Mouse (Mus musculus) midbrain, postnatal 0 days (tissue): ENCODE data around the gene Sik1. TPM values are rescaled to one million over a fixed set of nuclear protein-coding genes. Genes with fewer than 3 reads are reported as not detected.

Experiments used
- ATAC-seq: fragments of 200-750 bp; cut with Nextera tagmentation; 2 replicates; pipeline ENCODE4 v1.8.0; 2017; ENCODE audit warnings: moderate number of reproducible peaks, mild to moderate bottlenecking, moderate TSS enrichment, moderate library complexity; ENCODE audit not compliant: low FRiP score
- DNase-seq: peaks from one replicate; pipeline ENCODE4 v3.0.0-alpha.2; 2015; ENCODE audit warnings: low spot score
- H3K27ac ChIP-seq: fragments of 300-500 bp; sonication (generic); 2 replicates; pipeline ENCODE4 v1.5.1; 2014; ENCODE audit warnings: low read depth, mild to moderate bottlenecking, low read length, mixed read lengths
- H3K27me3 ChIP-seq: fragments of 300-500 bp; sonication (generic); 2 replicates; pipeline ENCODE4 v1.6.1; 2014; ENCODE audit warnings: low read length, control low read depth, mixed read lengths; ENCODE audit not compliant: insufficient read depth
- H3K36me3 ChIP-seq: fragments of 300-500 bp; sonication (generic); 2 replicates; pipeline ENCODE4 v1.6.1; 2014; ENCODE audit warnings: low read length, control low read depth, mixed read lengths; ENCODE audit not compliant: insufficient read depth
- H3K4me1 ChIP-seq: fragments of 300-500 bp; sonication (generic); 2 replicates; pipeline ENCODE4 v1.6.1; 2014; ENCODE audit warnings: mild to moderate bottlenecking, control low read depth, antibody characterized with exemption, low read length, mixed read lengths; ENCODE audit not compliant: insufficient read depth
- H3K4me2 ChIP-seq: fragments of 300-500 bp; sonication (generic); 2 replicates; pipeline ENCODE4 v1.6.1; 2014; ENCODE audit warnings: low read depth, mild to moderate bottlenecking, low read length, mixed read lengths; ENCODE audit not compliant: poor library complexity, severe bottlenecking
- H3K4me3 ChIP-seq: fragments of 300-500 bp; sonication (generic); 2 replicates; pipeline ENCODE4 v1.5.1; 2014; ENCODE audit warnings: low read depth, mild to moderate bottlenecking, low read length, moderate library complexity
- H3K9ac ChIP-seq: fragments of 300-500 bp; sonication (generic); replicated peaks from 2 replicates; pipeline ENCODE4 v1.6.1; 2014; ENCODE audit warnings: mild to moderate bottlenecking, low read length, moderate library complexity, mixed read lengths; ENCODE audit not compliant: poor library complexity, severe bottlenecking
- H3K9me3 ChIP-seq: fragments of 300-500 bp; sonication (generic); 2 replicates; pipeline ENCODE4 v1.6.1; 2016; ENCODE audit warnings: low read length, control low read depth
- CTCF ChIP-seq: IDR thresholded peaks from 2 replicates; pipeline ENCODE4 v1.5.1; 2016; ENCODE audit warnings: antibody characterized with exemption, mild to moderate bottlenecking
- WGBS: fragments of 180-500 bp; shearing (Covaris S2); extraction: QIAGEN DNeasy Blood & Tissue Kit; methylation state at CpG from one replicate; pipeline ENCODE4 v1.1.7; 2014; 5-methylcytosine and 5-hydroxymethylcytosine counted together
- polyA plus RNA-seq: library from polyadenylated mRNA; unstranded; fragments of >200 nt; fragmentation: Nextera tagmentation; extraction: Ambion mirVana; gene quantifications from 2 replicates; pipeline ENCODE4 v1.2.1, GENCODE M21; 2015
- total RNA-seq: library from RNA; depleted of rRNA; stranded (reverse); fragments of >200 nt; gene quantifications from 2 replicates; pipeline ENCODE4 v1.2.3, GENCODE M21; 2014

The Sik1 gene
- total and polyA plus RNA-seq, 2 experiments from 2014 or later = 22.3 to 54.2 TPM

- H3K9ac ChIP-seq = no peak overlapping the region
- H3K4me1 ChIP-seq = no peaks in the 10 kb centered on the region
- H3K4me3 ChIP-seq = no peak overlapping the region
- H3K36me3 ChIP-seq = no peaks in the 10 kb centered on the region
- no peaks in the 10 kb centered on the region for H3K9me3 ChIP-seq
- no peak overlapping the region for H3K27ac ChIP-seq
- no peaks in the 10 kb centered on the region for H3K27me3 ChIP-seq
- no peak overlapping the region for H3K4me2 ChIP-seq
- 59% methylated on average over 5 of the region's 5 CpGs for WGBS
- no peak for TF ChIP-seq CTCF
- ATAC-seq (no peak), DNase-seq (no peak)
Observed at GRCm38 (mm10) chr17:31898941-31899340, 43.3 kb upstream of the Sik1 start.

DNA sequence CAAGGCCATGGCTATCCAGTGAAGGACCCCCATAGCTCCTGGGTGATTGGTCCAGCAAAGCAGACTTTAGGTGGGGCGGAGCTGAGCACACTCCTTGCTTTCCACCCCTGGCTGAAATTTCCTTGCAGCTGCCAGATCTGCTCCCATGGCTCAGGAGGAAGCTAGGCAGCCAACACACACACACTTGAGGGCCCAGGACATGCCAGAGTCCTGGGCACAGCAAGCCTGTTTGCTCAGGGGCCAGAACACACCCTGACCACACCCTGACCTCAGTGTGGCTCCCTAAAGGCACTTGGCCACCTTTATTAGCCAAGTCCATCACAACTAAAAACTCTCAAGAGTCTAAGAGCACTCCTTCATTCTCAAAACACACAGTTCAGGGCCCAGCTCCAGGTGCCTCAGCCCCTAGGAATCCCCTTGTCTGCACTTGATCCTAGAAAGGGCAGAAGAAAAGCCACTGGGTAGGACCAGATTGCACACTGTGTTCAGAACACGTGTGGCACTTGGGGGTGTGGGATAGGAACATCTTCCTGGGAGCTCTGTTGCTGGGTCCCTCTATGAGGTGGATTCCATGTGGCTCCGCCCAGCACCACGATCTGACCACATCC, 41.7 kb upstream of the Sik1 start:
- Histone ChIP-seq H3K9ac (no peak overlapping the region), H3K4me2 (no peak overlapping the region), H3K27me3 (no peaks in the 10 kb centered on the region), H3K36me3 (no peaks in the 10 kb centered on the region), H3K9me3 (no peaks in the 10 kb centered on the region), H3K4me3 (no peak overlapping the region), H3K27ac (no peak overlapping the region), H3K4me1 (0 out of 2 replicates have a peak, but pooled peaks cover 3% of the 10 kb centered on the region)
- TF ChIP-seq CTCF = no peak
- DNase-seq (no peak), ATAC-seq (no peak)
- 83% methylated on average over 4 of the region's 4 CpGs for WGBS

DNA sequence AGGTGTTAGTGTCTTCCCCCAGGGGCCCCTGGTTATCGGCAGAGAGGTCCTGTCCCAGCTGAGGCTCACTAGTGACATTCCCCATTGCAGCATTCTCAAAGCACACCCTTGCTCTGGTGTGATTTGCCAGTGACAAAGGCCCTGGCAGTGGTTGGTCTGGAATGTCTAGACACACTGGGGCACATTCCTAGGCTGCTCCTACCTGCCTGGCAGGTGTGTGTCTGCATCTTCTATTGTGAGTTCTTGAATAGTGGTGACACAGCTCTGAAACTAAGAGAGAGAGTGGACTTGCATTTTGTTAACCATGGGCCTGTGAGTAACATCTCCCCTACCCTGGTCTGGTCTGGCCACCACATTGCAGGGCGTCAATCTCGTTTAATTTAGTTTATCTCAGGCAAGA, 41.1 kb upstream of the Sik1 start:
- 0 out of 2 replicates have a peak, but pooled peaks cover 3% of the 10 kb centered on the region for H3K4me1 ChIP-seq
- no peaks in the 10 kb centered on the region for H3K36me3 ChIP-seq
- no peak for DNase-seq
- 66% methylated on average over 3 of the region's 3 CpGs for WGBS
- H3K27ac ChIP-seq = no peak overlapping the region
- H3K9me3 ChIP-seq = no peaks in the 10 kb centered on the region
- ATAC-seq = no peak
- no peak overlapping the region for H3K9ac ChIP-seq
- no peak overlapping the region for H3K4me3 ChIP-seq
- no peaks in the 10 kb centered on the region for H3K27me3 ChIP-seq
- H3K4me2 ChIP-seq = no peak overlapping the region
- TF ChIP-seq CTCF = no peak

DNA sequence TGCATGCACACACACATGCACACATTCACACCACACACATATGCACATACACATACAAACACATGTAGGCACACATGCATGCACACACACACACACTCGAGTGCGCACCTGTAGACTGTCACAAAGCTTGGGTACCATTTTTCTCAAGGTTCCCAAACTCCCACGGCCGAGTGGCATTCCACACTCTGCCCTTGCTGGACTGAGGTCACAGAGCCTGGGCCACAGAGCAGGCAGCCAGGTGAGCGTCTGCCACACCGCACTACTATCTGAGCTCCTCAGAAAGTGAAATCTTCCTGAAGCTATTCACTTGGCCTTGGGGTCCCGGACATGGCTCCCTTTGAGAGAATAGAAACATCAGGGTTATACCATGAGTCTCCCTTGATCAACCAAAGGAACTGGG, 40.7 kb upstream of the Sik1 start:
- H3K4me3 ChIP-seq = no peak overlapping the region
- H3K36me3 ChIP-seq = no peaks in the 10 kb centered on the region
- H3K9me3 ChIP-seq = no peaks in the 10 kb centered on the region
- 0 out of 2 replicates have a peak, but pooled peaks cover 3% of the 10 kb centered on the region for H3K4me1 ChIP-seq
- H3K4me2 ChIP-seq = no peak overlapping the region
- H3K9ac ChIP-seq = no peak overlapping the region
- no peaks in the 10 kb centered on the region for H3K27me3 ChIP-seq
- H3K27ac ChIP-seq = no peak overlapping the region
- DNase-seq = no peak
- TF ChIP-seq CTCF = no peak
- ATAC-seq = no peak
- WGBS = 91% methylated on average over 7 of the region's 7 CpGs

DNA sequence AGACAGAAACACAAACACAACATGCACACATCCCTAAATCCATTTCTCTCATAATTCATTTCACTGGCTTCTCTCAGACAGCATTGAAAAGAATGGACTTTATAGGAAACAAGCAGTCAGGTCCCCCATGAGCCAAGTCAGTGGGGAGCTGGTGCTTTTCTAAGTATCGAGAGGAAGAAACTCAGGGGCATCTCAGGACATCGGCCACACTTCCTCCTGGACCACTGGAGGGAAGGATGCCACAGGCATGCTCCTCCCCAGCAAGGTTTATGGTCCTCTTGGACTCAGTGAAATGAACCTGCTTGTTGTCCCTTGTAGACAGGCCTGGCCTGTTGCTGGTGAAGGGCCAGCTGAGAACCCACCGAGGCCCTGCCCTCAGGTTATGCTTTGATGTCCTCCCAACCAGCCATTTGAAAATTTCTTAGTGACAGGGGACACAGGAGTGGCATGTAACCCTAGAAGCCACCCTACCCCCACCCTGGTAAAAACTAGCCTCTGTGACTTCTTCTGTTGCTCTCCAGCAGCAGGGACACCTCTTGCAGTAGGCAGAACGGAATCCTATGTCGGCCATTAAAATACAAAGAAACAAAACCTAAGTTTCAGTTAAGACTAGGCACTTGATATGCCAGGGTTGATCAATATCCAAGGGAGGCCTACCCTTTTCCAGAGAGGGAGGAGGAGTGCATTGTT, 37.9 kb upstream of the Sik1 start:
- Histone ChIP-seq H3K9me3 (no peaks in the 10 kb centered on the region), H3K9ac (no peak overlapping the region), H3K4me2 (no peak overlapping the region), H3K27ac (no peak overlapping the region), H3K4me1 (0 out of 2 replicates have a peak, but pooled peaks cover 3% of the 10 kb centered on the region), H3K27me3 (no peaks in the 10 kb centered on the region), H3K36me3 (no peaks in the 10 kb centered on the region), H3K4me3 (no peak overlapping the region)
- WGBS = 80% methylated on average over 5 of the region's 5 CpGs
- ATAC-seq (no peak), DNase-seq (no peak)
- TF ChIP-seq CTCF = no peak

- Histone ChIP-seq H3K27ac (no peak overlapping the region), H3K36me3 (no peaks in the 10 kb centered on the region), H3K4me3 (no peak overlapping the region), H3K4me2 (no peak overlapping the region), H3K27me3 (no peaks in the 10 kb centered on the region), H3K9ac (no peak overlapping the region), H3K4me1 (0 out of 2 replicates have a peak, but pooled peaks cover 3% of the 10 kb centered on the region), H3K9me3 (no peaks in the 10 kb centered on the region)
- no peak for TF ChIP-seq CTCF
- DNase-seq = peak; percentile 48
- no peak for ATAC-seq
- WGBS = 40% methylated on average over 10 of the region's 10 CpGs
Observed at GRCm38 (mm10) chr17:31892750-31893149, 37.1 kb upstream of the Sik1 start.
